Mouse (Mus musculus) C2C12 (cell line): ENCODE results near the gene Sh3gl1. TPM values are rescaled to one million over a fixed set of nuclear protein-coding genes. Genes with fewer than 3 reads are reported as not detected.
A peak's percentile ranks its signal among the peaks of the same experiment; 100 is the strongest.

Experiments used
- H3K27me3 ChIP-seq: one replicate; pipeline ENCODE4 v1.6.1; 2011; ENCODE audit not compliant: control insufficient read depth, insufficient read depth, insufficient read length
- H3K36me3 ChIP-seq: one replicate; pipeline ENCODE4 v1.6.1; 2011; ENCODE audit not compliant: control insufficient read depth, insufficient read depth
- H3K4me3 ChIP-seq: one replicate; pipeline ENCODE4 v1.5.1; 2011; ENCODE audit warnings: mild to moderate bottlenecking, control low read depth; ENCODE audit not compliant: poor library complexity, insufficient read depth, severe bottlenecking
- H3K79me2 ChIP-seq: one replicate; pipeline ENCODE4 v1.6.1; 2011; ENCODE audit not compliant: control insufficient read depth, insufficient read depth
- H3K79me3 ChIP-seq: one replicate; pipeline ENCODE4 v1.6.1; 2011; ENCODE audit warnings: low read depth, control low read depth
- H3ac ChIP-seq: one replicate; pipeline ENCODE3; 2011; ENCODE audit warnings: low read depth; ENCODE audit not compliant: control insufficient read depth, insufficient read length
- CEBPB ChIP-seq: IDR thresholded peaks from one replicate; pipeline ENCODE4 v1.6.1; 2011; ENCODE audit warnings: low read depth, mild to moderate bottlenecking, control low read depth, moderate library complexity
- CTCF ChIP-seq: IDR thresholded peaks from one replicate; pipeline ENCODE4 v1.5.1; 2011; ENCODE audit not compliant: control insufficient read depth, insufficient read depth, insufficient read length
- FOSL1 ChIP-seq: IDR thresholded peaks from one replicate; pipeline ENCODE4 v1.8.0; 2011; ENCODE audit warnings: mild to moderate bottlenecking, low read length; ENCODE audit not compliant: poor library complexity, insufficient read depth, severe bottlenecking
- MAX ChIP-seq: IDR thresholded peaks from one replicate; pipeline ENCODE4 v1.6.1; 2011; ENCODE audit warnings: mild to moderate bottlenecking, control low read depth
- MYOD1 ChIP-seq: IDR thresholded peaks from one replicate; pipeline ENCODE4 v1.6.1; 2011; ENCODE audit warnings: low read depth; ENCODE audit not compliant: control insufficient read depth, insufficient read length
- MYOG ChIP-seq: IDR thresholded peaks from one replicate; pipeline ENCODE4 v1.6.1; 2011; ENCODE audit not compliant: control insufficient read depth, insufficient read length; ENCODE audit errors: extremely low read depth
- USF1 ChIP-seq: IDR thresholded peaks from one replicate; pipeline ENCODE4 v1.6.1; 2011; ENCODE audit warnings: low read depth, mild to moderate bottlenecking, control low read depth, moderate library complexity
- polyA plus RNA-seq: library from polyadenylated mRNA; unstranded; fragments of >200 nt; fragmentation: generic; extraction: Trizol; gene quantifications from one replicate; pipeline ENCODE4 v1.2.1, GENCODE M21; 2012; ENCODE audit warnings: missing spikeins

The Sh3gl1 gene
- polyA plus RNA-seq, 1 experiment = 83.9 TPM

- no peak overlapping the region for H3ac ChIP-seq
- peaks cover 24% of the 10 kb centered on the region for H3K79me3 ChIP-seq
- H3K36me3 ChIP-seq = peaks cover 65% of the 10 kb centered on the region
- no peak for TF ChIP-seq MYOD1
- peak; percentile 48 for TF ChIP-seq CTCF
- no peaks in the 10 kb centered on the region for H3K27me3 ChIP-seq
- no peak overlapping the region for H3K4me3 ChIP-seq
- H3K79me2 ChIP-seq = peaks cover 40% of the 10 kb centered on the region
Measured at GRCm38 (mm10) chr17:56018347-56019131, 17.9 kb downstream of the Sh3gl1 start.

GRCm38 (mm10) chr17:56017848-56018247 is 18.6 kb downstream of the Sh3gl1 start:
- peaks cover 34% of the 10 kb centered on the region for H3K79me2 ChIP-seq
- H3K79me3 ChIP-seq = peaks cover 17% of the 10 kb centered on the region
- no peak overlapping the region for H3ac ChIP-seq
- no peak overlapping the region for H3K4me3 ChIP-seq
- H3K27me3 ChIP-seq = no peaks in the 10 kb centered on the region
- no peak for TF ChIP-seq FOSL1
- no peak for TF ChIP-seq USF1
- TF ChIP-seq CEBPB = no peak
- no peak for TF ChIP-seq MYOG
- TF ChIP-seq MAX = no peak
- no peak for TF ChIP-seq CTCF
- peaks cover 62% of the 10 kb centered on the region for H3K36me3 ChIP-seq

- peaks cover 10% of the 10 kb centered on the region for H3K79me3 ChIP-seq
- no peaks in the 10 kb centered on the region for H3K27me3 ChIP-seq
- no peak overlapping the region for H3ac ChIP-seq
- TF ChIP-seq CTCF (no peak), FOSL1 (no peak), CEBPB (no peak), MYOG (no peak), USF1 (no peak), MAX (no peak), MYOD1 (no peak)
- peaks cover 26% of the 10 kb centered on the region for H3K79me2 ChIP-seq
- peaks cover 68% of the 10 kb centered on the region for H3K36me3 ChIP-seq
- H3K4me3 ChIP-seq = no peak overlapping the region
Measured at GRCm38 (mm10) chr17:56016793-56017785, 19.3 kb downstream of the Sh3gl1 start.

GRCm38 (mm10) chr17:56016382-56016781 is 20.1 kb downstream of the Sh3gl1 start:
- no peak for TF ChIP-seq USF1
- TF ChIP-seq MYOD1 = no peak
- TF ChIP-seq MAX = no peak
- no peak for TF ChIP-seq FOSL1
- no peak for TF ChIP-seq CEBPB
- TF ChIP-seq CTCF = no peak
- TF ChIP-seq MYOG = no peak
- Histone ChIP-seq H3ac (no peak overlapping the region), H3K27me3 (no peaks in the 10 kb centered on the region), H3K36me3 (peaks cover 69% of the 10 kb centered on the region), H3K79me2 (peaks cover 19% of the 10 kb centered on the region), H3K4me3 (no peak overlapping the region), H3K79me3 (peaks cover 3% of the 10 kb centered on the region)

- peaks cover 64% of the 10 kb centered on the region for H3K36me3 ChIP-seq
- peaks cover 16% of the 10 kb centered on the region for H3K79me2 ChIP-seq
- TF ChIP-seq MYOG (no peak), CEBPB (no peak), MYOD1 (no peak), CTCF (no peak), MAX (no peak), USF1 (no peak), FOSL1 (no peak)
- no peaks in the 10 kb centered on the region for H3K79me3 ChIP-seq
- H3K27me3 ChIP-seq = no peaks in the 10 kb centered on the region
- H3K4me3 ChIP-seq = no peak overlapping the region
- H3ac ChIP-seq = no peak overlapping the region
Measured at GRCm38 (mm10) chr17:56015293-56015692, 21.1 kb downstream of the Sh3gl1 start.
